Mouse (Mus musculus) gastrocnemius, postnatal 4 days (tissue): ENCODE data around the gene Rln1. TPM values are rescaled to one million over a fixed set of nuclear protein-coding genes. Genes with fewer than 3 reads are reported as not detected.
A peak's percentile ranks its signal among the peaks of the same experiment; 100 is the strongest.

ENCODE experiments used
- DNase-seq, 2 experiments: peaks; one replicate each; pipeline ENCODE4 v3.0.0; 2021 to 2022; ENCODE audit warnings: low spot score in 2 of 2, mixed read lengths in 2 of 2
- long read RNA-seq, 2 experiments: library from polyadenylated mRNA; stranded (forward); transcript quantifications; one replicate each; pipeline ENCODE4 v2.0.0; 2021
- total RNA-seq, 2 experiments: library from RNA; stranded (reverse); gene quantifications; 2 replicates each; pipeline ENCODE4 v1.2.3; 2021

Gene Rln1
- total RNA-seq: 1 to 10 TPM in 1 of 2 experiments, under 1 TPM in 1; 0.78 to 1.1 TPM
- long read RNA-seq, experiment 1, partial matches to known transcripts: 0 of 1 reads
- long read RNA-seq, experiment 1, other reads (novel, unspliced or antisense): 0 of 1 reads
- long read RNA-seq, experiment 2, partial matches to known transcripts: 0 of 1 reads
- long read RNA-seq, experiment 2, other reads (novel, unspliced or antisense): 1 of 1 reads

DNA sequence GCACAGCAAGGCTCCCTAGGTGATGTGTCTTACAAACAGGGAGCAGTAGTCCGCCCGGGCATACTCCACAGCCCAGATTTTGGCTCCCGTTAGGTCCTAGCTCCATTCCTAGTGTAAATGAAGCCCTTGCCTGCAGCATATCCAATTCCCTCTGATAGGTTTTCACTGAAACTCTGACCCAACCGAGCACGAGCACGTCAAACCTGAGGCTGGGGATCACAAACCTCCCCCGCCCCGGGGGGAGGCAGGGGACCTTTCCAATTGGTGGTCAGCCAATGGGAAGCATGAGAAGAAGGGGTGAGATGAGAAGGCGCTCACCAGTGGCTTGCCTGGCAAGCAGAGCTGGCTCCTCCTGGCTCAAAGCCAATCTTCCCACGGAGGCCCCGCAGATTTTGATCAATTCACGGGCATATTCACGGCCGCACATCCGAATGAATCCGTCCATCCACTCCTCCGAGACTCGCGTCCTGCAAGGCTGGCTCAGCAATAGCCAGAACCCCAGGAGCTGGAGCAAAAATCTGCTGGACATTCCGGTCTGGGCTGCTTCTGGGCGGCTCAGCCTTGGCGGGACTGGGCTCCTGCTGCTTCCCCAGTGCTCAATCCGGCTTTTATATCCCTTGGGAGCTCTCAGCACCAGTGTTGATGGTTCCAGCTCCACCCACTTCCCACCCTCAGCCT, at the start of gene Rln1:
Gene Rln1 (minus strand): TSS at position 603 of the 678 bp plus-strand sequence.
- no peak for DNase-seq

DNA sequence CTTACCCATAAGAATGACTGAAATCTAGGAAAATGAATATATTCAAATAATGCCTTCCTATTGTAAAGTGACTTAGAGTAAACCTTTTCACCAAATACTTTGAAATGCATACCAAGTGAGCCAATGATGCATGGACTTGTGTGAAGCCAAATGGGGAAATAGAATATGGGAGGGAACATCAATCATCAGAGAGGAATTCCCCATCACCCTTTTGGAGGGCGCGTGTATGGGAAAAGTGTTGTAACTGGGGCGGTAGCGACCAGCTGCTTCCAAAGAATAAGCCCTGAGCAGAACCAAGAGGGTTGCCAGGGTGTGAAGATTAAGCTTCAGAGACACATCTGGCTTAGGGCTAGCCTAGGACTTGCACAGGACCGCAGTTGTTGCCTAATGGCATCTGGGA, 48.9 kb upstream of the Rln1 start:
- no peak for DNase-seq

DNA sequence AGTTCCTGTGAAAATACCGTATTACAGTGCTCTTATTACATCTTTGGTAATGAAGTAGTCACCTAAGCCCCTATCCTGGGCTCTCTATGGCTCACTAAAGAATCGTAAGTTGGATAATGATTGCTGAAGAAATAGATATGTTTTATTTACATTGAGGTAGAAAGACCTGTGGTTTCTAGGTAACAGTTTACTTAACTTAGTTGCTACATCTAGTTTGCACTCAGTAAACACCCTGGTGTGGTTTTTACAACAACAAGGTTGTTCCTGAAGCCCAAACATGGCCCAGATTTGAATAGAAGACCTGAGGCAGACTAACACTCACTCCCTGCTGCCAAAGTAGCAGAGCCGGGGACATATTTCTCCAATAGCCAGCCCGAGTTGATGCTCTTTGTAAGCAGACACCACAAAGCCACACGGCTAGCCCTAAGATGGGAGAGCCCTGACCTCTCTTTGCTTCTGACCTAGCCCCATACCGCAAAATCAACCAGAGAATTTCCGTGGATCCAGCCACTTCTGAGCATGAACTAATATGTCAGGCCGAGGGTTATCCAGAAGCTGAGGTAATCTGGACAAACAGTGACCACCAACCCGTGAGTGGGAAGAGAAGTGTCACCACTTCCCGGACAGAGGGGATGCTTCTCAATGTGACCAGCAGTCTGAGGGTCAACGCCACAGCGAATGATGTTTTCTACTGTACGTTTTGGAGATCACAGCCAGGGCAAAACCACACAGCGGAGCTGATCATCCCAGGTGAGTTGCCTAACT, 45.6 kb upstream of the Rln1 start:
- DNase-seq: no peak

DNA sequence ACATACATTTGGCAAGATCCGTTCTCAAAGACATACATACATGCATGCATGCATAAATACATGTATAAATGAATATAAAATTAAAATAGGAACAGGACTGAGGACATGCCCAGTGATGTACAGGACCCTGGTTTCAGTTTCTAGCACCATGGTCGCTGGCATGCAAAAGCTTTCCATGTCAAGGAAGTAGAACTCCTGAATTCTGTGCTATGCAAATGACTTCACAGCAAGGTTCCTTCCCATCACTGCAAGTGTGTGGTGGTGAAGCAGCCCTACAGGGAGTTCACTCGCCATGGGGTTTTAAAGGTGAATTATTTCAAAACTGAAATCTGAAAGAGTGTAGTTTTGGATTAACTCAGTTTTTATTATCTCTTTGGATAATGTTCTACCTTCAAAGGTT, 41.9 kb upstream of the Rln1 start:
- no peak for DNase-seq

DNA sequence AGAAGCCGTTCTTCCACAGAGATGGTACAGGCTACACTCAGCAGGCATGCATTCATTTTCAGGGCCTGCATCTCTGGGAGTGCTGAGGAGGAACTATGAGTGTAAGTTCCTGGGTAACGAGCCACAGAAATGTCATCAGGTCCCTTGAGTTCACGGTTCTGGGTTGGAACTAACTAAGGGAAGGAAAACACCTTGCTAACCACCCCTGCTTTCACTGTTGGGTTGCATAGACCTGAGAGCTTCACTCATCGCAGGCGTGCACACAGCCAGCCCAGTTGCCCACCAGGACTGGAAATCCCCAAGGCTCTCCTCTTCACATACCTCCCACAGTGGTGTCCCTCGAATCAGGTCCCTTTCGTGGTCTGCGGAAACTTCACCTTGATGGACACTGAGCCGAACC, 40.5 kb upstream of the Rln1 start:
- DNase-seq: no peak

DNA sequence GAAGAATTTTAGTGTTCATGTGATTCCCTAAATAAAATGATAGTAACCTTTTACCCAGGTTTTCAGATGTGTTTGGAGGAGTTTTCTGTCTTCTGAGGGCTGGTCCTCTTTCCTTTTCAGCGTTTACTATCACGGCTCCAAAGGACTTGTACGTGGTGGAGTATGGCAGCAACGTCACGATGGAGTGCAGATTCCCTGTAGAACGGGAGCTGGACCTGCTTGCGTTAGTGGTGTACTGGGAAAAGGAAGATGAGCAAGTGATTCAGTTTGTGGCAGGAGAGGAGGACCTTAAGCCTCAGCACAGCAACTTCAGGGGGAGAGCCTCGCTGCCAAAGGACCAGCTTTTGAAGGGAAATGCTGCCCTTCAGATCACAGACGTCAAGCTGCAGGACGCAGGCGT, 39.0 kb upstream of the Rln1 start:
- no peak for DNase-seq

DNA sequence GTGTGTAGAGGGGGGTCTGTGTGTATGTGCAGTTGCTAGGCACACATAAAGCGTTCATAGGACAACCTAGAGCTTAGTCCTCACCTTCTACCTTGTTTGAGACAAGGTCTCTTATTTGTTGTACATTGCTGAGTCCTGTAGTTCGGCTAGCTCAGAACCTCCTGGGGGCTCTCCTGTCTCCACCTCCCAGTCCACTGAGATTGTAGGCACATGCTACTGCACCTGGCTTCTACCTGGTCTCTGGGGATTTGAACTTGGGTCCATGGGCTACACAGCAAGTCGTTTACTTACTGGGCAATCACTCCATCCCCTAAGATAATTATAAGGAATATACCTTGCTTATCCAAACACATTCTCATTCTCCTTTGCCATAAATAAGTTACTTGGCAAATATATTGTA, 38.2 kb upstream of the Rln1 start:
- no peak for DNase-seq

DNA sequence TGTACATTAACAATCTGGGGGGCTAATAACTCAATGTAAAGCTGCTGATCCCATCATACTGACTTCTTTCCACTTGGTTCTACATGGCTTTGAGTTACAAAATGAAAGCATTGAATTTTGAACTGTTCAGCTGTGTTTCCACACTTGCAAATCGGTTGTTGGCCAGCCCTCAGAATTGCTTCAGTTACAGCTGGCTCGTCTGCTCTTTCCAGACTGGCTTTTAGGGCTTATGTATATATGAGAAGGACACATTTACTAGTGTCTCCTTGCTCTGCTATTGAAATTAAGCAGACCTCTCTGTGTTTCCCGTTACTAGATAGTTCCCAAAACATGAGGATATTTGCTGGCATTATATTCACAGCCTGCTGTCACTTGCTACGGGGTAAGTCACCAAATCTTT, 37.7 kb upstream of the Rln1 start:
- DNase-seq: peak in 1 of 2 experiments; percentile 38

DNA sequence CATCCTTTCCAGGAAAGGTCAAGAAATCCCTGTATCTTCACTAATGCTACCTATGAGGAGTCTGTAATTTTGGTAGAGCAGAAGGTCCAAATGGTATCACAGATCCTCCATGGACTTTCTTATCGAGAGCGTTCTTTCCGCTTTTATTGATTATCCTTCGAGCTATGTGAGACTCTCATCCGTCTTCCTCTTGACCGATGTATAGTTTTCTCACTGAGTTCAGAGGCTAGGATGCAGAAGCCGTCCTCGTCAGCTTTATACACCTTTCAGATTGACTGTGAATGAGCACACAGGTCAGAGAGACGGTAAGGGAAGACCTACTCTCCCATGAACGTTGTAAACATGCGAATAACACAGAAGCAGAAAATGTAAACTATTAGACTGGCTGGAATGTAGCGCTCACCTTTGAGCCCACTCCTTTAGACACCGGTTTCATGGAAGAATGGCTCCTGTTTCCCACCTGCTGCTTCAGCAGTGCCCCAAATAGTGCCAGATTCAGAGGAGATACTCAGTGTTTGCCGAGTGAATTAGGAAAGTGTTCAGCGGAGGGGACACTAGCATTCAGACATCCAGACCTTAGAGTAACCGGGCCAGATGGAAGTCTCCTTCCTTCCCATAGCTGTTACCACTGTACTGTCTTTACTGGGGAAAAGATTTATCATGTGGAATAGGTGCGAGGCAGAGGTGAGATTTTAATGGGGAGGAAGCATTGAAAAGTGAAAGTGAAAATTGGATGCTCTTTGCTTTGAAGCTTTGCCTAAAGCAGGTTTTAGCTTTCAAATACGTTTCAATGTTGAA, 37.0 kb upstream of the Rln1 start:
- no peak for DNase-seq

DNA sequence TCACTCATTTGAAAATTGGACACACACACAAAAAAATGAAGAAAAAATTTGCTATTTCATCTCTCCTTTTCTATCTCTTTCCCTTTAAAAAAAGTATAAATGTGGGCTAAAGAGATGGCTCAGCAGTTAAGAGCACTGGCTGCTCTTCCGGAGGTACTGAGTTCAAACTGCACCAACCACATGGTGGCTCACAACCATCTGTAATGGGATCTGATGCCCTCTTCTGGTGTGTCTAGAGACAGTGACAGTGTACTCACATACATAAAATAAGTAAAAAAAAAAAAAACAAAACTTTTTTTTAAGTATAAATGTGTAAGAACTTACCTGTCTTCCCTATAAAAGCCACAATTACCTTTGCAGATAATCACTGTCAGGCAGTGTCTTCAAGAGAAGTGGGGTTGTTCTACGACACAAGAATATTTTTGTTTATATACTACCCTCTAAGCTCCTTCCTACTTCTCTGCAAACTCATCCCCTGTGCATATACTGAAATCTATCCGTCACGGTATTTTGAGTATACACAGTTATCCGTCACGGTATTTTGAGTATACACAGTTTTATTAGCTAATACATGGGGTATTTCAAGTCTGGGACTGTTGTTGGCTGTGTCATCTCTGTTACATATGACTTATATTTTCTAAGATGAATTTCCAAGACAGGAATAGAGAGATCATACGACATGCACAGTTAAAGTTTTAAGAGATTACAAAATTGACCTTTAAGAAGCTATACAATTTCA, 36.2 kb upstream of the Rln1 start:
- DNase-seq: no peak

DNA sequence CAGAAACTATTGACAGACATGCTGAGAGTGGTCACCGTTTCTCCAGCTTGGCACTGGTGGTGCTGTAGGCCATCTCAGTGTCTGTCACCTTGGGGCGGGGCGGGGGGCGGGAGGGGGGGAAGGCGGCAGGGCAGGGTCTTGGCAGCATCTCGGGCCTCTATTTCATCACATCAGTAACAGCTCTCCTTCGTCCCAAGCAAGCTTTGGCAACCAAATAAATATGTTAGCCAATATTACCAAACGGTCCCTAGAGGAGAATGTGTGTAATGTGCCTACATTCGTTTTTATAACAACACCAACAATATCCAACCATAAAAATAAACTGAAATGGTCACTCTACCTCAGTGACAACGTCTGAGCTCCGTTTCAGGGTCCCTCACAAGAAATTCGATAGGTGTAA, 35.6 kb upstream of the Rln1 start:
- no peak for DNase-seq

DNA sequence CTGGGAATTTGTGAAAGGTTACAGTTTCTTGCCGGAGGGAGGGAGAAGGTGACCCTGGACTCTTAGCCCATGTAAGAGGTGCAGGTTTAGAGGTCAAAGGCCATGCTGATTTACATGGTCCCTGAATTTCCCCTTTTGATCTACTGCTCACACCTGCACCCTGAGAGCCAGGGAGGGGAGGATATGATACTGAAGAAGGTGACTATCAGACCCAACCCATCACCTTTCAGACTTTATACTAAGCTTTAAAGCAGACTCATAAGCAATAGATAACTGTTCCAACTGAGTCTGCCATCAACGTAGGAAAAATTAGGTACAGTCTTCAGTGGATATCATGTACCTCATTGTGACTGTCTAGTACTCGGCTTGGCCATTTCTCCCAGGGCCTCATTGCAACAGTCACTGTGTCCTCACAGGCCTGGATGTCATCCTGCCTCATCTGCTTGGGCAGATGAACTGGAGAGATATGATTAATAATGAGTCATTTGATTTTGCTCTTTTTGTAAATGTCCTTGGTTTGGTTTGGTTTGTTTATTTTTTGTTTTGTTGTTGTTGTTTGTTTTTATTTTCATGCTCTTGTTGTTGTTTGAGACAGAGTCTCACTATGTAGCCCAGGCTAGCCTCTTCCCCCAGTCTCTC, 34.3 kb upstream of the Rln1 start:
- no peak for DNase-seq

DNA sequence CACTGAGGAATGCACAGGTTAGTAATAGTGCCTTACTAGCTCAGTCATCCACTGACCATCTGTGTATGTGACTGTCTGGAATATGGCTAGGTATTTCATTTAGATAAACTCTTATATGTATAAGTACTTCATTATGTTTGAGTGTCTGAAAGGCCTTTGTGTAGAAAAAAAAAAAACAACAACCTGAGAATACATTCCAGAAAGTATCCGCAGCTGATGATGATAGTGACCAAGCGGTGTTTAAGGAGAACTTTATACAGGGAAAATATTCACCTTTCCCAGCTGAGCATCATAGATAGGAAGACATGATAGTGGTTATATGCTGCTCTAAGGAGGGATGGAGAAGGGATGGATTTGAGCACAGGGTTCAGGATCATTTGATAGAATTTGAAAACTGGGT, 33.6 kb upstream of the Rln1 start:
- DNase-seq: no peak

DNA sequence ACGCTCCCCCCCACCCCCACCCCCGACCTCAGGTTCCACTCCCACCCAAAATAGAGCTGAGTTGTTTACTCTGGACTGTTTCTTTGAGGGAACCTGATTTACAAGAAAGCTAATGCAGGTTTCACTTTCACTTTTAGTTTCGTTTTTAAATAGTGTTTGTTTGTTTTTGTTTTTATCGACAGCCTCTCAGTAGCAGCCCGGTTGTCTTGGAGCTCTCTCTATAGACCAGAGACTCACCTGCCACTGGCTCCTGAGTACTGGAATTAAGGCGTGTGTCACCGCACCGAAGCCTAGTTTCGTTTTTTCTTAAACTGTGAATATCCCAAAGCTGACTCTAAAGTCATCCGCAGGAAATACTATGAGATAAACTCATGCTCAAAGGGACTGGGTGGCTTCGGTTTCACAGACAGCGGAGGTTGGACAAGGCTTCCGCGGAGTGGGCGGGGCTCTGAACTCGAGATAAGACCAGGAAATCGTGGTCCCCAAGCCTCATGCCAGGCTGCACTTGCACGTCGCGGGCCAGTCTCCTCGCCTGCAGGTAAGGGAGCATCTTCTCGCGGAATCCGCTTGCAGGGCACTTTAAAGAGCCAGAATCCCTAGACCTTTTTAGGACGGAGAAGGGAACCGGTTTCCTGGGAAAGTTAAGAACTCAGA, 32.6 kb upstream of the Rln1 start, which contains the start of the genes Plgrkt and Cd274:
Gene Plgrkt (minus strand): TSS at position 422 of the 654 bp plus-strand sequence.
Gene Cd274 (plus strand): TSS at position 487 of the 654 bp plus-strand sequence.
- peak; percentile 39 to 71 for DNase-seq

DNA sequence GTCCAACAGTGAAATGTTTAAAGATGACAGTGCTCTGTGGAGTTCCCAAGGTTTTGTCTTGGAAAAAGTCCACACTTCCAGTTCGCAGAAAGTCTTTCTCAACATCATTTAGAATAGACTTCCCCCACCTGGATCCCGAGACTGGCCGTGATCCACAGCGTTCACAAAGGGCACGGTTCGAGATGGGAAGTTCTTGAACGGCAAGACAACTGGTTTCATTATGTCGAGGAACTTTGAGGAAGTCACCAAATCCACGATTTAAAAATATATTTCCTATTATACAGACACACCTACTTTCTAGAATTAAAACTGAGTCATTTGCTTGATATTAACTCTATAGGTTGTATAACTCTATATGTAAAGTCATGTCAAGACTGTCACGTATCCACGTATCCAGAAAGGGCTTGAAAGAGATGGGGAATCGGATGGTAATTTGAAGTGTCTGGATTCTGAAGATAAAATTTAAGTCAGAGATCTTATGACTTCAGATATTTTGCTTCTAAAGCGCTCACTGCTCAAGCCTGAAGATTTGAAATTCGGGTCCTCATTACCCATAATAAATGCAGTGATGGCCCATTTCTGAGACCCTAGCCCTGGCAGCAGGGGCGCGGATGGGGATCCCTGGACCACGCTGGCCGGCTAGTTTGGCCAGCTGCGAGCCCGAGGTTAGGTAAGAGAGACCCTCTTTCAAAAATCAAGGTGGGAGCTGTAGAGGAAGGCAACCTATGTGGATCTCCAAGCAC, 31.9 kb upstream of the Rln1 start:
- no peak for DNase-seq

DNA sequence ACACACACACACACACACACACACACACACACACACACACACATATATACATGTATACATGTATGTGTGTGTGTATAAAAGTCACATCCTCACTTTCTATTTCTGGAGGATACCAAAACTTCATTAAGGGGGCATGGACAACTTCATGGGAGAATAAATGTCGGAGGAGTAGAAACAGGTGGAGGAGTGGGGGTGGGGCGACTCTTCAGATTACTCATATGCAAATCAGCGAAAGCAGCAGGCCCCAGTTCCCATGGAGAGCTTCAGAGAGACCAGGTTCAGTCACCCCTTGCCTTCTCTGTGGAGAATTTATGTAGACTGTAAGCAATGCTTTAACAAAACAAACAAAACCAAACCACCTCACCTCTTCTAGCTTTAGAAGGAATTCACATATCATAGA, 30.6 kb upstream of the Rln1 start:
- no peak for DNase-seq

DNA sequence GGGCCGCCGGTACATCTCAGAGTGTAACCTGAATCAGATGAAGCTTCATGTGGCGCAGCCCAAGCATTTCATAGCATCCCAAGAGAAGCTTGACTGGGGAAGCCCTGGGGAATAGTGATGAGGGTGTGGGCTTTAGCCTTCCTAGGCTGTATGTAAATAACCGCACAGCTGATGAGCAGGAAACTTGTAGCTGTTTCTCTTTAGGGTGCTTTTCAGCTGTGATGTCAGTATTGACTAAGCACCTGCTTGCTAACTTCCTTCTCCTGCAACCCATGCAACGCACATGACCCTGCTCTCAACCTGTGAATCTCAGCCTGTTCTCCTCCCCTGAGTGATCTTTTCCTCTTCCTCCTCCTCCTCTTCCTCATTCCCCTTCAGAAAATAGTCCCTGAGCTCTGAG, 29.6 kb upstream of the Rln1 start:
- DNase-seq: no peak

DNA sequence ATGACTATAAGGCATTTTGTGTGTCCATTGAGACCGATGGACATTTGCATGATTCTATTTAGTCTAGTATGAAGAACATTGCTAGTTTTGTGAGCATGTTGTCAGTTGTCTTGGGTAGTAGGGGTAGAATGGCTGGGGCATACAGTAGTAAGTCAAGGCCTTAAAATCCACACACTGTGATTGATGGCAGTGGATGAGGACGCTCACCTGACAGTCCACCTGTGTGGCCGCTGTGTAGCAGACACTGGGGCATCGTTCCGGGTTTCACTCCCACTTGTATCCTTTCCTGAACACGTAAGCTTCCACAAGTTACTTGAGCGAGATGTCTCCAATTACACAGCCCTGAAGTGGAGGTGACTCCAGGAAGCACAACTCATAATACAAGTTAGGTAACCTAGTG, 29.1 kb upstream of the Rln1 start:
- DNase-seq: no peak
